In the genomic region with DNA sequence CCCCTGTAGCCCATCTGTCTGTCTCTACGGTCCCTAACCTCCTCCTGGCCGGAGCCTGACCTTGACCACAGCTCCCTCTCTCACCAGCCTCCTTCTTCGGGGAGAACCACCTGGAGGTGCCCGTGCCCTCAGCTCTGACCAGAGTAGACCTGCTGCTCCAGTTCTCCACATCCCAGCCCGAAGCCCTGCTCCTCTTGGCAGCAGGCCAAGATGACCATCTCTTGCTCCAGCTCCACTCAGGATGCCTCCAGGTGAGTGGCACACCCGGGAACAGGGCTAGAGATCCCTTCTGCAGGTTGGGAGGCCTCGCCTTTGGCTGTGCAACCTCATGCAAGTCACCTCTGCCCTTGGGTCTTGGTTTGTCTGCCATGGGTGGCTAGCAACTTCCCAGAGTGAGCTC, we compare ENCODE assay signal across 28 mouse cellular contexts. TPM values are rescaled to one million over a fixed set of nuclear protein-coding genes. Genes with fewer than 3 reads are reported as not detected.
"Had no signal": no experiment of that assay in that cellular context is flagged by ENCODE, and none has a peak within 500 bp of the region (broad histone marks: within the 10 kb centered on the region; RNA-seq: fewer than 3 reads in every experiment).

No protein-coding gene starts in this region.

- H3K27me3 ChIP-seq: kidney, embryonic 15.5 days; limb, embryonic 12.5 days; liver, embryonic 12.5 days; liver, embryonic 15.5 days; lung, embryonic 15.5 days; midbrain, embryonic 13.5 days; neural tube, embryonic 13.5 days; stomach, embryonic 15.5 days had no signal

- DNase-seq: layer of hippocampus, postnatal 36 days; liver; lung, adult 18-20 months; lung, postnatal 10 days; retina, postnatal 1 day; right cerebral cortex, postnatal 25 days; spleen, adult 18-20 months; thymus, adult 2 months; thymus, postnatal 14 days; thymus, postnatal 4 days had no signal

- H3K4me1 ChIP-seq: liver, embryonic 12.5 days; liver, embryonic 15.5 days; megakaryocyte, embryonic 14.5 days; midbrain, embryonic 13.5 days had no signal

- H3K36me3 ChIP-seq: liver, embryonic 12.5 days; liver, embryonic 15.5 days; midbrain, embryonic 10.5 days; midbrain, embryonic 13.5 days; neural tube, embryonic 13.5 days had no signal

- H3K27ac ChIP-seq: left cerebral cortex, adult 2 months; liver, embryonic 12.5 days; liver, embryonic 15.5 days; midbrain, embryonic 10.5 days; midbrain, embryonic 13.5 days; neural tube, embryonic 13.5 days had no signal

- H3K4me3 ChIP-seq: kidney, embryonic 15.5 days; left cerebral cortex, adult 2 months; limb, embryonic 12.5 days; liver, embryonic 12.5 days; liver, embryonic 15.5 days; lung, embryonic 15.5 days; megakaryocyte, embryonic 14.5 days; midbrain, embryonic 10.5 days; midbrain, embryonic 13.5 days; myocyte; neural tube, embryonic 13.5 days; stomach, embryonic 15.5 days had no signal

- H3K9me3 ChIP-seq: kidney, embryonic 15.5 days; limb, embryonic 12.5 days; liver, embryonic 12.5 days; liver, embryonic 15.5 days; lung, embryonic 15.5 days; megakaryocyte, embryonic 14.5 days; midbrain, embryonic 10.5 days; midbrain, embryonic 13.5 days; neural tube, embryonic 13.5 days; stomach, embryonic 15.5 days had no signal

RNA-seq across cellular contexts. Expression of a gene that starts 18.6 kb away (rescaled TPM):
- total RNA-seq: monocyte, adult 5-6 weeks; neutrophil, adult 5-6 weeks had no signal

RNA-seq across cellular contexts. Expression of a gene that starts 19.0 kb away (rescaled TPM):
- total RNA-seq: layer of hippocampus, adult 8-10 months; layer of hippocampus, postnatal 36 days; left cerebral cortex, adult 2 months; left cerebral cortex, postnatal 10 days; left cerebral cortex, postnatal 36 days; monocyte, adult 5-6 weeks; neutrophil, adult 5-6 weeks had no signal
- polyA plus RNA-seq: liver, embryonic 12.5 days; midbrain, embryonic 10.5 days; midbrain, embryonic 13.5 days; midbrain, embryonic 16.5 days; neural tube, embryonic 13.5 days had no signal
